Mouse (Mus musculus) lung, postnatal 0 days (tissue): Measurements from ENCODE around the gene Nwd1.

Experiments
- CTCF ChIP-seq: IDR thresholded peaks from 2 replicates; pipeline ENCODE4 v1.5.1; 2016; ENCODE audit warnings: antibody characterized with exemption, mild to moderate bottlenecking
- EP300 ChIP-seq: IDR thresholded peaks from 2 replicates; pipeline ENCODE4 v1.6.1; 2016; ENCODE audit warnings: antibody characterized with exemption, mild to moderate bottlenecking, control low read depth

GRCm38 (mm10) chr8:72766777-72767176, 120.3 kb downstream of the Nwd1 start:
- TF ChIP-seq CTCF: no peak
- no peak for TF ChIP-seq EP300
